Mouse (Mus musculus) granulocyte monocyte progenitor cell, adult 5-6 weeks (primary cell): ENCODE data around the gene Olfr67. TPM values are rescaled to one million over a fixed set of nuclear protein-coding genes. Genes with fewer than 3 reads are reported as not detected.
"Not testable (repeated sequence)": the region's sequence is repeated elsewhere in the genome, so short reads cannot be mapped to it uniquely, and the experiment has no call there.

Experiments used
- ATAC-seq: replicated peaks from 2 replicates; pipeline ENCODE4 v1.8.0; 2016; ENCODE audit warnings: mild to moderate bottlenecking, moderate TSS enrichment, inconsistent platforms; ENCODE audit not compliant: poor library complexity, severe bottlenecking
- total RNA-seq, 2 experiments: library from RNA; stranded (forward) in 1 of 2; stranded (reverse) in 1 of 2; fragments of 200-712, 200-1000 nt in 1 of 2; fragments of >200 nt in 1 of 2; fragmentation: Nextera tagmentation in 1 of 2; gene quantifications; 2 replicates each; pipeline ENCODE4 v1.2.3; 2014 to 2017

Gene Olfr67
- total RNA-seq, 2 experiments from 2014 or later = not detected

GRCm38 (mm10) chr7:103777652-103778051 is 14.0 kb downstream of the Olfr67 start:
- not testable (repeated sequence) for ATAC-seq

- no peak for ATAC-seq
Measured at GRCm38 (mm10) chr7:103771494-103771893, 20.1 kb downstream of the Olfr67 start, which contains the start of gene Olfr69. Gene Olfr69, minus strand, starts transcription at chr7:103771594.

DNA sequence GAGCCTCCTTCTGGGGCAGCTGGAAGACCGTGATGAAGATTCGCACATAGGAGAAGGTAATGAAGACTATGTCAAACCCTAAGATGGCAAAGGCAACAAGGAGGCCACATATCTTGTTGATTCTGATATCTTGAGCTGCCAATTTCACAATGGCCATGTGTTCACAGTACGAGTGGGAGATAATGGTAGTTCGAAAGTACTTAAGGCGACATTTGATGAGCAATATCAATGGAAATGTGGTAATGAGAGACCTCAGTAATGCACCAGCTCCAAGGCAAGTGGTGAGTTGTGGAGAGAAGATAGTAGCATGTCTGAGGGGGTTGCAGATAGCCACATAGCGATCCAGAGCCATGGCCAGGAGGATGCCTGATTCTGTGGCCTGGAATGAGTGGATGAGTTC is 23.9 kb downstream of the Olfr67 start:
- ATAC-seq = not testable (repeated sequence)

- ATAC-seq = not testable (repeated sequence)
Measured at GRCm38 (mm10) chr7:103762212-103762611, 29.4 kb downstream of the Olfr67 start.

DNA sequence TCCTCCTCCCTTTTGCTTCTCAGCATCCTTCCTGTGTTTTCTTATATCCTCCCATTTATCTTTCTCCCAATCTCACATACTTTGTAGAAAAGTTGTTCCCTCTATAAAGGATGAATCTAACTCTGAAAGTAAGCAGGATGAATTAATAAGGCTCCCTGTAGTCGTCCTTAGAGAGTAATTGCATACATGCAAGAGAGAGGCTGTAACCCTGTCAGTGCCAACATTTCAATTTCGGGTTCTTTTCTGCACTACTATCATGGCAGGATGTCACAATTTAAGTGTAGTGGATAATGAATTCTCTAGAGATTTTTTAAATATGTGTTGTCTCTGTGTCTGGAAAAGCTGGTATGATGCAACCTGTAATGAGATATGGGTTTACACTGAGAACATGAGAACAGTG is 34.4 kb downstream of the Olfr67 start, which contains the start of gene Olfr630:
Gene Olfr630, minus strand, starts transcription at position 101 of the 400 bp plus-strand sequence.
- no peak for ATAC-seq

DNA sequence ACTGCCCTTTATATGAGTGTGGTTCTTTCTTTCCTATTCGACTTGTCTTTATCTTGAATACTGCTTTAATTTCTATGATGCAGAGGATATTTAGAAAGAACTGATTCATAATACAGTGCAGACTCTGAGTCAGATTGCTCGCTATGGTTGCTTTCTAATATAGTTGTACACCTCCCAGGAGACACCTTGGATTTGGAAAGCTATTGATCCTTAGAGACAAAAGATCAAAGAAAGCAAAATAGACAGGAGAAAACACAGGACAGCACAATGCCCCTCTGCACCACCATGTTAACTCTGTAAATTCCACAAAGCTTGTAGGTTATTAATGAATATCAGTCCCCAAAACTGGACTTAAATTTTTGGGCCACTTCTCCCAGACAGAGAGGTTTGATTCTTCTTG is 46.8 kb downstream of the Olfr67 start, which contains the start of gene Olfr629:
Gene Olfr629, minus strand, starts transcription at position 101 of the 400 bp plus-strand sequence.
- no peak for ATAC-seq

Other genes with a start within 250 kb of the Olfr67 start
Only the 30 nearest of the 34 such genes appear.
- not detected in 2 replicates for gene Olfr616, start 222.7 kb downstream of the Olfr67 start, total RNA-seq (2014; fragmentation: Nextera tagmentation)
- gene Olfr616, start 222.7 kb downstream of the Olfr67 start, total RNA-seq (2017) = not detected in 2 replicates
- not detected in 2 replicates for gene Olfr617, start 218.8 kb downstream of the Olfr67 start, total RNA-seq (2014; fragmentation: Nextera tagmentation)
- gene Olfr617, start 218.8 kb downstream of the Olfr67 start, total RNA-seq (2017) = not detected in 2 replicates
- not detected in 2 replicates for gene Olfr618, start 201.7 kb downstream of the Olfr67 start, total RNA-seq (2014; fragmentation: Nextera tagmentation)
- not detected in 2 replicates for gene Olfr618, start 201.7 kb downstream of the Olfr67 start, total RNA-seq (2017)
- not detected in 2 replicates for gene Olfr619, start 191.2 kb downstream of the Olfr67 start, total RNA-seq (2014; fragmentation: Nextera tagmentation)
- gene Olfr619, start 191.2 kb downstream of the Olfr67 start, total RNA-seq (2017) = not detected in 2 replicates
- not detected in 2 replicates for gene Olfr620, start 179.3 kb downstream of the Olfr67 start, total RNA-seq (2014; fragmentation: Nextera tagmentation)
- gene Olfr620, start 179.3 kb downstream of the Olfr67 start, total RNA-seq (2017) = not detected in 2 replicates
- gene Olfr622, start 149.1 kb downstream of the Olfr67 start, total RNA-seq (2014; fragmentation: Nextera tagmentation) = not detected in 2 replicates
- not detected in 2 replicates for gene Olfr622, start 149.1 kb downstream of the Olfr67 start, total RNA-seq (2017)
- not detected in 2 replicates for gene Olfr623, start 128.1 kb downstream of the Olfr67 start, total RNA-seq (2014; fragmentation: Nextera tagmentation)
- gene Olfr623, start 128.1 kb downstream of the Olfr67 start, total RNA-seq (2017) = not detected in 2 replicates
- not detected in 2 replicates for gene Olfr624, start 120.6 kb downstream of the Olfr67 start, total RNA-seq (2014; fragmentation: Nextera tagmentation)
- not detected in 2 replicates for gene Olfr624, start 120.6 kb downstream of the Olfr67 start, total RNA-seq (2017)
- not detected in 2 replicates for gene Olfr625-ps1, start 109.1 kb downstream of the Olfr67 start, total RNA-seq (2014; fragmentation: Nextera tagmentation)
- gene Olfr625-ps1, start 109.1 kb downstream of the Olfr67 start, total RNA-seq (2017) = not detected in 2 replicates
- not detected in 2 replicates for gene Olfr243, start 77.2 kb downstream of the Olfr67 start, total RNA-seq (2014; fragmentation: Nextera tagmentation)
- not detected in 2 replicates for gene Olfr243, start 77.2 kb downstream of the Olfr67 start, total RNA-seq (2017)
- gene Olfr628, start 61.4 kb downstream of the Olfr67 start, total RNA-seq (2014; fragmentation: Nextera tagmentation) = not detected in 2 replicates
- gene Olfr628, start 61.4 kb downstream of the Olfr67 start, total RNA-seq (2017) = not detected in 2 replicates
- not detected in 2 replicates for gene Olfr629, start 46.9 kb downstream of the Olfr67 start, total RNA-seq (2014; fragmentation: Nextera tagmentation)
- not detected in 2 replicates for gene Olfr629, start 46.9 kb downstream of the Olfr67 start, total RNA-seq (2017)
- not detected in 2 replicates for gene Olfr630, start 34.5 kb downstream of the Olfr67 start, total RNA-seq (2014; fragmentation: Nextera tagmentation)
- not detected in 2 replicates for gene Olfr630, start 34.5 kb downstream of the Olfr67 start, total RNA-seq (2017)
- gene Olfr69, start 20.2 kb downstream of the Olfr67 start, total RNA-seq (2014; fragmentation: Nextera tagmentation) = not detected in 2 replicates
- gene Olfr69, start 20.2 kb downstream of the Olfr67 start, total RNA-seq (2017) = not detected in 2 replicates
- not detected in 2 replicates for gene Olfr68, start 12.1 kb downstream of the Olfr67 start, total RNA-seq (2014; fragmentation: Nextera tagmentation)
- not detected in 2 replicates for gene Olfr68, start 12.1 kb downstream of the Olfr67 start, total RNA-seq (2017)
- gene Hbb-bt, start 22.2 kb upstream of the Olfr67 start, total RNA-seq (2014; fragmentation: Nextera tagmentation) = not detected in 2 replicates
- not detected in 2 replicates for gene Hbb-bt, start 22.2 kb upstream of the Olfr67 start, total RNA-seq (2017)
- gene Hbb-bs, start 36.3 kb upstream of the Olfr67 start, total RNA-seq (2014; fragmentation: Nextera tagmentation) = not detected in 2 replicates
- 1.6 and 5.2 TPM in 2 replicates for gene Hbb-bs, start 36.3 kb upstream of the Olfr67 start, total RNA-seq (2017)
- not detected in 2 replicates for gene Hbb-bh2, start 48.7 kb upstream of the Olfr67 start, total RNA-seq (2014; fragmentation: Nextera tagmentation)
- gene Hbb-bh2, start 48.7 kb upstream of the Olfr67 start, total RNA-seq (2017) = not detected in 2 replicates
- not detected in 2 replicates for gene Hbb-bh1, start 51.3 kb upstream of the Olfr67 start, total RNA-seq (2014; fragmentation: Nextera tagmentation)
- gene Hbb-bh1, start 51.3 kb upstream of the Olfr67 start, total RNA-seq (2017) = not detected in 2 replicates
- gene Hbb-y, start 61.4 kb upstream of the Olfr67 start, total RNA-seq (2014; fragmentation: Nextera tagmentation) = not detected in 2 replicates
- not detected in 2 replicates for gene Hbb-y, start 61.4 kb upstream of the Olfr67 start, total RNA-seq (2017)
- gene Olfr66, start 94.4 kb upstream of the Olfr67 start, total RNA-seq (2014; fragmentation: Nextera tagmentation) = not detected in 2 replicates
- not detected in 2 replicates for gene Olfr66, start 94.4 kb upstream of the Olfr67 start, total RNA-seq (2017)
- not detected in 2 replicates for gene Olfr64, start 102.7 kb upstream of the Olfr67 start, total RNA-seq (2014; fragmentation: Nextera tagmentation)
- not detected in 2 replicates for gene Olfr64, start 102.7 kb upstream of the Olfr67 start, total RNA-seq (2017)
- gene Olfr65, start 111.7 kb upstream of the Olfr67 start, total RNA-seq (2014; fragmentation: Nextera tagmentation) = not detected in 2 replicates
- gene Olfr65, start 111.7 kb upstream of the Olfr67 start, total RNA-seq (2017) = not detected in 2 replicates
- gene Olfr631, start 137.0 kb upstream of the Olfr67 start, total RNA-seq (2014; fragmentation: Nextera tagmentation) = not detected in 2 replicates
- gene Olfr631, start 137.0 kb upstream of the Olfr67 start, total RNA-seq (2017) = not detected in 2 replicates
- gene Olfr632, start 142.5 kb upstream of the Olfr67 start, total RNA-seq (2014; fragmentation: Nextera tagmentation) = not detected in 2 replicates
- not detected in 2 replicates for gene Olfr632, start 142.5 kb upstream of the Olfr67 start, total RNA-seq (2017)
- gene Olfr633, start 152.6 kb upstream of the Olfr67 start, total RNA-seq (2014; fragmentation: Nextera tagmentation) = not detected in 2 replicates
- gene Olfr633, start 152.6 kb upstream of the Olfr67 start, total RNA-seq (2017) = not detected in 2 replicates
- not detected in 2 replicates for gene Olfr635, start 179.3 kb upstream of the Olfr67 start, total RNA-seq (2014; fragmentation: Nextera tagmentation)
- not detected in 2 replicates for gene Olfr635, start 179.3 kb upstream of the Olfr67 start, total RNA-seq (2017)
- not detected in 2 replicates for gene Olfr638, start 206.9 kb upstream of the Olfr67 start, total RNA-seq (2014; fragmentation: Nextera tagmentation)
- gene Olfr638, start 206.9 kb upstream of the Olfr67 start, total RNA-seq (2017) = not detected in 2 replicates
- gene Olfr639, start 225.5 kb upstream of the Olfr67 start, total RNA-seq (2014; fragmentation: Nextera tagmentation) = not detected in 2 replicates
- gene Olfr639, start 225.5 kb upstream of the Olfr67 start, total RNA-seq (2017) = not detected in 2 replicates
- not detected in 2 replicates for gene Olfr640, start 233.8 kb upstream of the Olfr67 start, total RNA-seq (2014; fragmentation: Nextera tagmentation)
- gene Olfr640, start 233.8 kb upstream of the Olfr67 start, total RNA-seq (2017) = not detected in 2 replicates